Mouse (Mus musculus) heart, adult 18-20 months (tissue): ENCODE measurements around the gene Olfr594. TPM values are rescaled to one million over a fixed set of nuclear protein-coding genes. Genes with fewer than 3 reads are reported as not detected.
"Not testable (repeated sequence)": the region's sequence is repeated elsewhere in the genome, so short reads cannot be mapped to it uniquely, and the experiment has no call there.

Experiments used
- DNase-seq, 2 experiments: peaks; one replicate each; pipeline ENCODE4 v3.0.0; 2021 to 2022; ENCODE audit warnings: mixed read lengths in 1 of 2
- long read RNA-seq, 2 experiments: library from polyadenylated mRNA; stranded (forward); transcript quantifications; one replicate each; pipeline ENCODE4 v2.0.0; 2021
- microRNA-seq, 2 experiments: library from miRNA; unstranded; fragments of <30 nt; microRNA quantifications; one replicate each; pipeline ENCODE4 v1.2.0; 2022
- total RNA-seq, 2 experiments: library from RNA; stranded (reverse); gene quantifications; 2 replicates each; pipeline ENCODE4 v1.2.3; 2021

The Olfr594 gene
- not detected for total RNA-seq
- long read RNA-seq, experiment 1 = 0 reads
- long read RNA-seq, experiment 2 = 0 reads

DNA sequence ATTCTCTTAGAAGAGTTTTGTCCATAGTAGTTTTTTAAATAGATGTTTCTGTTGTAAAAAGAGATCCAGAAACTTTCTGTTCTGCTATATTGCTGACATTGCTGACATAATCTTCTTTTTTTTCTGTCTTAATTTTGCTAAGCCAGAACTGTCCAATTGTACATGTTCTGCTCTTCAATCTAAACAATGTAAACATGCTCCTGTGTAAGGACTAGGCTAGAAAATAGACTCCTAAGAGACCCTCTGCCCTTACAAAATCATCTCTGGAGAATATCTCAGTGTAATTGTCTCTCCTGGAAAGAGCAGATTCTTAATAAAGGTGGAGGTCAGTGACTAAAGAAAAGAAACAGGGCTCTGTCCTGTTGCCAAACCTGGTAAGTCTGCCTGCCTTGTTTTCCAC, at the start of gene Olfr594:
TSS of gene Olfr594 (plus strand) at position 301 of the 400 bp plus-strand sequence.
- DNase-seq = no peak

- no peak for DNase-seq
These were observed 47.1 kb upstream of the Olfr594 start for GRCm38 (mm10) chr7:103169697-103170096.

- no peak for DNase-seq
These were observed 38.6 kb upstream of the Olfr594 start, which contains the start of gene Olfr591 for GRCm38 (mm10) chr7:103178240-103178639. Gene Olfr591, minus strand, starts transcription at chr7:103178340.

DNA sequence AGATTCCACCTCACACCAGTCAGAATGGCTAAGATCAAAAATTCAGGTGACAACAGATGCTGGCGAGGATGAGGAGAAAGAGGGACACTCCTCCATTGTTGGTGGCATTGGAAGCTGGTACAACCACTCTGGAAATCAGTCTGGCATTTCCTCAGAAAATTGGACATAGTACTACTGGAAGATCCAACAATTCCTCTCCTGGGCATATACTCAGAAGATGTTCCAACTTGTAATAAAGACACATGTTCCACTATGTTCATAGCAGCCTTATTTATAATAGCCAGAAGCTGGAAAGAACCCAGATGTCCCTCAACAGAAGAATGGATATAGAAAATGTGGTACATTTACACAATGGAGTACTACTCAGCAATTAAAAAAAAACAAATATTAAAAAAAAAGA, 32.3 kb upstream of the Olfr594 start, which contains the start of gene Olfr592:
TSS of gene Olfr592 (plus strand) at position 301 of the 400 bp plus-strand sequence.
- DNase-seq = not testable (repeated sequence)

GRCm38 (mm10) chr7:103211562-103211961, 5.2 kb upstream of the Olfr594 start, which contains the start of gene Olfr593:
Gene Olfr593, plus strand, starts transcription at chr7:103211862.
- DNase-seq = no peak

DNA sequence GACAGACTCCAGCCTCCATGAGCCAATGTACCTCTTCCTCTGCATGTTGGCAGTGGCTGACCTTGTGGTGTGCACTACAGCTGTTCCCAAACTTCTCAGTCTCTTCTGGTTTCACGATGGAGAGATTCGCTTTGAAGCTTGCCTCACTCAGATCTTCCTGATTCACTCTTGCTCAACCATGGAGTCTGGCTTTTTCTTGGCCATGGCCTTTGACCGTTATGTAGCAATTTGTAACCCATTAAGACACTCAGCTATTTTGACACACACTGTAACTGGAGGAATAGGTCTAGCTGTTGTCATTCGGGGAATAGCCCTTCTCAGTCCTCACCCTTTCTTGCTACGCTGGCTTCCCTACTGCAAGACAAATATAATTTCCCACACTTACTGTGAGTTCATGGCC, 4.7 kb upstream of the Olfr594 start:
- not testable (repeated sequence) for DNase-seq

- not testable (repeated sequence) for DNase-seq
These were observed 35.6 kb downstream of the Olfr594 start, which contains the start of gene Usp17ld for GRCm38 (mm10) chr7:103252405-103252804. Gene Usp17ld, minus strand, starts transcription at chr7:103252505.

Small RNA genes lying within 50 kb of the gene (microRNA-seq; reads per million reads assigned to microRNA genes)
- gene Gm23550 (0 reads per million in 2 experiments), gene Gm25171 (0 reads per million in 2 experiments)

Other genes with a start within 250 kb of the Olfr594 start
- not detected for gene Olfr577, start 241.1 kb upstream of the Olfr594 start, total RNA-seq
- not detected for gene Olfr578, start 227.7 kb upstream of the Olfr594 start, total RNA-seq
- gene Olfr582, start 179.0 kb upstream of the Olfr594 start, total RNA-seq = not detected
- gene Olfr583, start 165.7 kb upstream of the Olfr594 start, total RNA-seq = not detected
- gene Olfr584, start 135.1 kb upstream of the Olfr594 start, total RNA-seq = not detected
- gene Olfr585, start 119.3 kb upstream of the Olfr594 start, total RNA-seq = not detected
- not detected for gene Olfr586, start 91.4 kb upstream of the Olfr594 start, total RNA-seq
- not detected for gene Olfr588-ps1, start 76.1 kb upstream of the Olfr594 start, total RNA-seq
- gene Olfr589, start 60.6 kb upstream of the Olfr594 start, total RNA-seq = not detected
- not detected for gene Olfr591, start 38.7 kb upstream of the Olfr594 start, total RNA-seq
- not detected for gene Olfr592, start 32.2 kb upstream of the Olfr594 start, total RNA-seq
- not detected for gene Olfr593, start 5.1 kb upstream of the Olfr594 start, total RNA-seq
- not detected for gene Usp17ld, start 35.5 kb downstream of the Olfr594 start, total RNA-seq
- not detected for gene Olfr596, start 88.7 kb downstream of the Olfr594 start, total RNA-seq
- gene Olfr597, start 99.3 kb downstream of the Olfr594 start, total RNA-seq = not detected
- not detected for gene Olfr598, start 106.6 kb downstream of the Olfr594 start, total RNA-seq
- not detected for gene Olfr599, start 118.9 kb downstream of the Olfr594 start, total RNA-seq
- not detected for gene Olfr600, start 132.7 kb downstream of the Olfr594 start, total RNA-seq
- gene Olfr601, start 145.7 kb downstream of the Olfr594 start, total RNA-seq = not detected
- not detected for gene Olfr603, start 169.2 kb downstream of the Olfr594 start, total RNA-seq
- not detected for gene Usp17lc, start 198.1 kb downstream of the Olfr594 start, total RNA-seq
- not detected for gene Olfr605, start 228.4 kb downstream of the Olfr594 start, total RNA-seq
- gene Olfr606, start 232.1 kb downstream of the Olfr594 start, total RNA-seq = not detected
- gene Olfr607, start 247.2 kb downstream of the Olfr594 start, total RNA-seq = not detected